Mouse (Mus musculus) embryo, embryonic 11 days (tissue): ENCODE measurements around the gene Bscl2.
A peak's percentile ranks its signal among the peaks of the same experiment; 100 is the strongest.
"Not testable (repeated sequence)": the region's sequence is repeated elsewhere in the genome, so short reads cannot be mapped to it uniquely, and the experiment has no call there.

Experiments
- DNase-seq: peaks from one replicate; pipeline ENCODE4 v3.0.0-alpha.2; 2015

Gene Bscl2

GRCm38 (mm10) chr19:8832971-8833370 is 4.3 kb upstream of the Bscl2 start:
- DNase-seq: no peak

GRCm38 (mm10) chr19:8836327-8836726 is 940 bp upstream of the Bscl2 start:
- not testable (repeated sequence) for DNase-seq

- peak; percentile 39 for DNase-seq
Measured at GRCm38 (mm10) chr19:8838041-8838730, 919 bp downstream of the Bscl2 start.

GRCm38 (mm10) chr19:8839103-8839907 is 2.0 kb downstream of the Bscl2 start, which contains the start of gene Gng3:
Gng3 (minus strand) TSS chr19:8839194.
- peak; percentile 57 for DNase-seq

GRCm38 (mm10) chr19:8839908-8840791 is 2.9 kb downstream of the Bscl2 start:
- peak; percentile 84 for DNase-seq

GRCm38 (mm10) chr19:8841012-8841411 is 3.7 kb downstream of the Bscl2 start:
- no peak for DNase-seq

GRCm38 (mm10) chr19:8842961-8843360 is 5.7 kb downstream of the Bscl2 start:
- no peak for DNase-seq

- DNase-seq: peak; percentile 88
Measured at GRCm38 (mm10) chr19:8844371-8845129, 7.3 kb downstream of the Bscl2 start.

GRCm38 (mm10) chr19:8848356-8848755 is 11.1 kb downstream of the Bscl2 start:
- no peak for DNase-seq

- DNase-seq: peak; percentile 61
Measured at GRCm38 (mm10) chr19:8850402-8850901, 13.2 kb downstream of the Bscl2 start, which contains the start of gene Lrrn4cl. Lrrn4cl (plus strand) TSS chr19:8850768.

GRCm38 (mm10) chr19:8851639-8852038 is 14.4 kb downstream of the Bscl2 start:
- no peak for DNase-seq

GRCm38 (mm10) chr19:8852236-8852928 is 15.1 kb downstream of the Bscl2 start:
- no peak for DNase-seq

GRCm38 (mm10) chr19:8853117-8853516 is 15.8 kb downstream of the Bscl2 start:
- DNase-seq: no peak

- DNase-seq: peak; percentile 55
Measured at GRCm38 (mm10) chr19:8857689-8858088, 20.4 kb downstream of the Bscl2 start.

- DNase-seq: peak; percentile 31
Measured at GRCm38 (mm10) chr19:8859018-8859417, 21.8 kb downstream of the Bscl2 start.

GRCm38 (mm10) chr19:8864265-8864664 is 27.0 kb downstream of the Bscl2 start:
- DNase-seq: no peak

- not testable (repeated sequence) for DNase-seq
Measured at GRCm38 (mm10) chr19:8870381-8870780, 33.1 kb downstream of the Bscl2 start.

- no peak for DNase-seq
Measured at GRCm38 (mm10) chr19:8870838-8871237, 33.6 kb downstream of the Bscl2 start.

GRCm38 (mm10) chr19:8871267-8872186 is 34.3 kb downstream of the Bscl2 start, which contains the start of gene Ubxn1:
Ubxn1 (plus strand) TSS chr19:8871496.
- peak; percentile 96 for DNase-seq

- no peak for DNase-seq
Measured at GRCm38 (mm10) chr19:8872266-8872840, 35.1 kb downstream of the Bscl2 start.
